Mouse (Mus musculus) E14TG2a.4 (cell line): ENCODE measurements at regions not wholly inside any gene's neighbourhood (a gene's known extent, or its start where the extent isn't known, plus 50 kb on each side); places are given as distances from the start of the nearest gene placed in this dataset.

Experiments used
- H3K27me3 ChIP-seq: 2 replicates; pipeline ENCODE4 v1.6.1; 2014; ENCODE audit warnings: low read length, control low read depth; ENCODE audit not compliant: insufficient read depth
- H3K36me3 ChIP-seq: 2 replicates; pipeline ENCODE4 v1.6.1; 2014; ENCODE audit warnings: low read length, control low read depth; ENCODE audit not compliant: insufficient read depth
- H3K4me1 ChIP-seq: replicated peaks from 2 replicates; pipeline ENCODE4 v1.6.1; 2014; ENCODE audit warnings: low read depth, low read length, control low read depth
- H3K4me3 ChIP-seq: replicated peaks from 2 replicates; pipeline ENCODE4 v1.5.1; 2014; ENCODE audit warnings: mild to moderate bottlenecking, low read length
- H3K9me3 ChIP-seq: 2 replicates; pipeline ENCODE4 v1.6.1; 2014; ENCODE audit warnings: low read length, control low read depth
- CTCF ChIP-seq: conservative IDR thresholded peaks from 2 replicates; pipeline ENCODE4 v1.5.1; 2014; ENCODE audit warnings: low read length
- NANOG ChIP-seq: IDR thresholded peaks from 2 replicates; pipeline ENCODE4 v1.6.1; 2014; ENCODE audit warnings: borderline replicate concordance, low read length, mixed read lengths
- POU5F1 ChIP-seq: IDR thresholded peaks from 2 replicates; pipeline ENCODE4 v1.6.1; 2014; ENCODE audit warnings: low read length, borderline replicate concordance

DNA sequence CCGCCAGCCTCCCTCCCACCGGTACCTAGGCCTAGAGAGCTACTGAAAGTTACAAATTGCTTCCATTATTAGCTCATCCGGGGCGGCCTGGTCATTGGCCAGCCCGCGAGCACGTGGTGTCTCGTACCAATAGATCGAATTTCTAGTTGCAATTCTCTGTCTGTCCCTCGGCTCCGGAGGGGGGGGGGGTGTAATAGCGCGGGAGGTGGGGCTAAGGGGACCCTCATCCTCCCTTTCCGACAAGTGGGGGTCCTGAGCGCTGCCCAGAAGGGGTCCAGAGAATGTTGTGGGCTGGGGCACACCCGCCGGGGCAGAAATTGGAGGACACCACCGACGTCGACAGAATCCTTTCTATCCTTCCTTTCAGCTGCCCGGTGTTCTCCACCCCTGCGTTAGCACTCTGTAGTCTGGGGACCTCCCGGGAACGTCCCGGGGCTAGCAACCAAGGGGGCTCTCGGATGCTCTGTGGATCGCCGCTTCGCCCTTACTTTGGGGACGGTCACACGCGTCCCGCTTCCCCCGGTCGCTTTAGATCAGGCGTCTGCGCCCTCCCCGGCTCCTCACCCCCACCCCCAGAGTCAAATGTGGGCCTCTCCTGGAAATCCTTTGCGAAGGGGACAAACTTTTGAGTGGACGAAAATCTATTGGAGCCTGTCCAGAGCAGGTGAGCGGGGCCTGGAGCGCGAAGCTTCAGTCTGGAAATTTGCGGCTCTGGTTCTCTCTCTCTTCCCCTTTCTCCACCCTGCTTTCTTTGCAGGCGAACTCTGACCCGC, 64.6 kb downstream of the Smug1 start:
- Histone ChIP-seq H3K36me3 (no peaks in the 10 kb centered on the region), H3K9me3 (no peaks in the 10 kb centered on the region), H3K4me3 (peak overlapping the region; percentile 75), H3K27me3 (peaks cover 82% of the 10 kb centered on the region), H3K4me1 (peaks cover 14% of the 10 kb centered on the region)
- TF ChIP-seq CTCF (no peak), NANOG (no peak), POU5F1 (no peak)

- no peak for TF ChIP-seq POU5F1
- no peak for TF ChIP-seq NANOG
- no peak for TF ChIP-seq CTCF
- Histone ChIP-seq H3K4me1 (peaks cover 14% of the 10 kb centered on the region), H3K9me3 (no peaks in the 10 kb centered on the region), H3K27me3 (peaks cover 89% of the 10 kb centered on the region), H3K36me3 (no peaks in the 10 kb centered on the region), H3K4me3 (no peak overlapping the region)
These were observed 66.8 kb downstream of the Smug1 start for GRCm38 (mm10) chr15:103100121-103100520.

DNA sequence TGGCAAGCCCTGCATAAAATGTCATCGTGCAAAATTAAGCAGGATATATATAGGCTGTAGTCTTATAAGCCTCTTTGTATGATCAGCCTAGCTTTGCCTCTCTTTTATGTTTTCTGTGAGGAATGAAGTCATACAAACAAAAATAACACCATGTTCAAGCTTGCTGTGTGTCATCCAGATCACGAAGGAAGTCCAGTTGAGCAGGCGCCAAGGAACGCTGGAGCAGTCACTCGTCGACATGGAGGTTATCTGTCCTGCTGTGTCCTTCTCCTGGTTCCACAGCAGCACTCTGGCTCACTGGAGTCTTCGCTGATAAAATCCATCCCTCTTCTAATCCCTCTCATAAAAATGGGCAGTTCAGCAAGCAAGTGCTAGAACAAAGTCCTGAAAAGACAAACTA, 72.4 kb downstream of the Smug1 start:
- H3K4me3 ChIP-seq, result no peak overlapping the region
- H3K4me1 ChIP-seq, result no peaks in the 10 kb centered on the region; the same call in 1 of the 2 replicates
- no peaks in the 10 kb centered on the region for H3K36me3 ChIP-seq
- TF ChIP-seq POU5F1 (no peak), NANOG (no peak), CTCF (no peak)
- H3K27me3 ChIP-seq, result peaks cover 85% of the 10 kb centered on the region
- no peaks in the 10 kb centered on the region for H3K9me3 ChIP-seq

DNA sequence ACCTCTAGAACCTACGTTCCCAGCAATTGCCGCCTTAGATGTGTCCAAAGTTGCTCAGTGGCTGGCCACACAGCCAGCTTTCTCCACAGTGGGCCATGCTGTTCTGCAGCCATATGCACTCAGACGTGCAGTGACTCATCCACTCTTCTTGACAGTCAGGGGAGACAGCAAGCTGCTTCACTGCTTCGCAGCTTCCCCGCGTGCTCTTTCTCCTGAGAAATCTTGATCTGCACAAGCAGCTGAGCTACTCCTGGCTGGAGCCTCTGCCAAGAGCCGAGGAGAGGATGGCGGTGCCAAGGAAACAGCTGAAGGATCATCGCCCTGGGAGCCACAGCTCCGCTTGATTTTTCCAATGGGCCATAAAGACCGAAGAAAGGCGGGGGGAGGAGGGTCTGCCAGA, 73.2 kb downstream of the Smug1 start:
- Histone ChIP-seq H3K4me3 (no peak overlapping the region), H3K36me3 (no peaks in the 10 kb centered on the region), H3K9me3 (no peaks in the 10 kb centered on the region), H3K4me1 (no peaks in the 10 kb centered on the region; the same call in 1 of the 2 replicates), H3K27me3 (peaks cover 90% of the 10 kb centered on the region)
- TF ChIP-seq POU5F1 (no peak), CTCF (no peak), NANOG (no peak)

- Histone ChIP-seq H3K9me3 (no peaks in the 10 kb centered on the region), H3K4me3 (no peak overlapping the region), H3K36me3 (no peaks in the 10 kb centered on the region), H3K27me3 (peaks cover 92% of the 10 kb centered on the region), H3K4me1 (no peaks in the 10 kb centered on the region; the same call in 1 of the 2 replicates)
- TF ChIP-seq CTCF (peak; percentile 93), NANOG (no peak)
These were observed 73.8 kb downstream of the Hoxc4 start for GRCm38 (mm10) chr15:103092496-103092895.

GRCm38 (mm10) chr15:103090280-103091164, 71.8 kb downstream of the Hoxc4 start:
- Histone ChIP-seq H3K36me3 (no peaks in the 10 kb centered on the region), H3K9me3 (no peaks in the 10 kb centered on the region), H3K27me3 (peaks cover 92% of the 10 kb centered on the region), H3K4me1 (peaks cover 11% of the 10 kb centered on the region), H3K4me3 (no peak overlapping the region)
- TF ChIP-seq POU5F1 (no peak), CTCF (no peak), NANOG (no peak)

DNA sequence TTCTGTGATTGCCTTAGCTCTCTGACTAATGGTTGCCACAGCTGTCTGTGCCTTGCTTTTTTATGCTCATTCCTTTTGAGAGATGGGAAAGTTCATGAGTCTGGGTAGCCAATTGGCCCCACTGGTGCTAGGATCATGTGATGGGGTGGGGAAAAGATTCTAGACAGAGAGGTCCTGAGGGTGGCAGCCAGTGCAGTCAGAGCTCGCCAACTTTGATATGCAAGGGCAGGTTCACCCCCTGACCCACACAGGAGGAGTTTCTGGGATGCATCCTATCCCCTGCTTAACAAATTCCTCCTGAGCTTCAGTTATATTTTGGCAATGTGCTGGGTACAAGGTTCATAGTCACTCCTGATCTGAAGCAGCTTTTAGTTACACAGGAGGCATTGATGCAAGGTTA, 71.1 kb downstream of the Hoxc4 start:
- TF ChIP-seq POU5F1 (no peak), CTCF (no peak), NANOG (no peak)
- H3K4me1 ChIP-seq, result peaks cover 12% of the 10 kb centered on the region
- no peak overlapping the region for H3K4me3 ChIP-seq
- no peaks in the 10 kb centered on the region for H3K36me3 ChIP-seq
- H3K9me3 ChIP-seq, result no peaks in the 10 kb centered on the region
- H3K27me3 ChIP-seq, result peaks cover 92% of the 10 kb centered on the region

- H3K36me3 ChIP-seq, result no peaks in the 10 kb centered on the region
- H3K9me3 ChIP-seq, result no peaks in the 10 kb centered on the region
- peaks cover 92% of the 10 kb centered on the region for H3K27me3 ChIP-seq
- no peak overlapping the region for H3K4me3 ChIP-seq
- TF ChIP-seq NANOG (no peak), POU5F1 (no peak), CTCF (no peak)
- H3K4me1 ChIP-seq, result peaks cover 12% of the 10 kb centered on the region
These were observed 70.7 kb downstream of the Hoxc4 start for GRCm38 (mm10) chr15:103089440-103089839.
